Mouse (Mus musculus) heart, postnatal 0 days (tissue): ENCODE measurements at regions not wholly inside any gene's neighbourhood (a gene's known extent, or its start where the extent isn't known, plus 50 kb on each side); places are given as distances from the start of the nearest gene placed in this dataset.

ENCODE experiments used
- CTCF ChIP-seq: IDR thresholded peaks from 2 replicates; pipeline ENCODE4 v1.5.1; 2016; ENCODE audit warnings: antibody characterized with exemption, control low read depth, low read depth
- EP300 ChIP-seq: IDR thresholded peaks from 2 replicates; pipeline ENCODE4 v1.6.1; 2016; ENCODE audit warnings: antibody characterized with exemption, low read depth

GRCm38 (mm10) chr10:84302821-84303520, 137.4 kb downstream of the Nuak1 start:
- TF ChIP-seq CTCF (no peak), EP300 (no peak)
